Mouse (Mus musculus) liver, adult (tissue): ENCODE results near the gene Casz1.

Experiments used
- GATA4 ChIP-seq: IDR thresholded peaks from 2 replicates; pipeline ENCODE4 v1.6.1; 2014; ENCODE audit warnings: mild to moderate bottlenecking, low read length; ENCODE audit not compliant: insufficient replicate concordance

The Casz1 gene

GRCm38 (mm10) chr4:148853057-148853456 lies 48.8 kb downstream of the Casz1 start:
- no peak for TF ChIP-seq GATA4

DNA sequence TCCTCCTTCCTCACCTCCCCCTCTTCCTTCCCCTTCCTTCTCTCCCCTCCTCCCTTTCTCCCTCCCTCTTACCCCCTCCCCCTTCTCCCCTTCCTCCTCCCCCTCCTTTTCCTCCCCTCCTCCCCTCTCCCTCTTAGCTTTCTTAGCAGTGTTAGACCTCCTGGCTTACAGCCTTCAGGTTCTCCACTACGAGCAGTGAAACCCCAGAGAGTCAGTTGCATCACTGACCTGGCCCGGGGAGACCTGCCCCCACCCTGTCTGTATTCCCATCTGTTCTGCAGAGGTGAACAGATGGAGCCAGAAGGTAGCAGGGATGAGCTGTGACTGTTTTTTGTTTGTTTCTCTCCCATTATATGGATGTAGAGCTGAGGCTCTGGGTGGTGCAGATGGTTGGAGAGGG lies 49.9 kb downstream of the Casz1 start:
- no peak for TF ChIP-seq GATA4

- no peak for TF ChIP-seq GATA4
Measured at GRCm38 (mm10) chr4:148855527-148855926, 51.3 kb downstream of the Casz1 start.

GRCm38 (mm10) chr4:148856216-148856615 lies 52.0 kb downstream of the Casz1 start:
- TF ChIP-seq GATA4, result no peak

GRCm38 (mm10) chr4:148857398-148858084 lies 53.3 kb downstream of the Casz1 start:
- TF ChIP-seq GATA4, result no peak

DNA sequence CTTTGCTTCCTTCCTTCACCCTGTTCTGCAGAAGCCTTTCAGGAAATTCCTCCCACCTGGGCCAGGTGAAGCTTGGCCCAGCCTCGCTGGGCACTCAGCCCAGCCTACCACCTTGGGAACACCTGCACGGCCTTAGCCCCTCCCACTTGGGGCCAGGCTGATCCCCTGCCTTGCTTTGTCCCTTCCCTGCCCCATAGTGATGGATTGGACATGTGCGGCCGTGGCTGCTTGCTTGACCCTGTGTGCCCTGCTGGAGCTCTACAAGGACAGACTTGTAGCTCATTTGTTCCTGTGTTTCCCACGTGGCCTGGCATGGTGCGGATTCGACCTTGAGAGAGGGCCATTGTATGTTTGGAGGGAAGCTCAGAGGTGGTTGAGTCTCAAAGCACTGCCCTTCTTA lies 54.0 kb downstream of the Casz1 start:
- no peak for TF ChIP-seq GATA4

- TF ChIP-seq GATA4, result no peak
Measured at GRCm38 (mm10) chr4:148859415-148859814, 55.2 kb downstream of the Casz1 start.

DNA sequence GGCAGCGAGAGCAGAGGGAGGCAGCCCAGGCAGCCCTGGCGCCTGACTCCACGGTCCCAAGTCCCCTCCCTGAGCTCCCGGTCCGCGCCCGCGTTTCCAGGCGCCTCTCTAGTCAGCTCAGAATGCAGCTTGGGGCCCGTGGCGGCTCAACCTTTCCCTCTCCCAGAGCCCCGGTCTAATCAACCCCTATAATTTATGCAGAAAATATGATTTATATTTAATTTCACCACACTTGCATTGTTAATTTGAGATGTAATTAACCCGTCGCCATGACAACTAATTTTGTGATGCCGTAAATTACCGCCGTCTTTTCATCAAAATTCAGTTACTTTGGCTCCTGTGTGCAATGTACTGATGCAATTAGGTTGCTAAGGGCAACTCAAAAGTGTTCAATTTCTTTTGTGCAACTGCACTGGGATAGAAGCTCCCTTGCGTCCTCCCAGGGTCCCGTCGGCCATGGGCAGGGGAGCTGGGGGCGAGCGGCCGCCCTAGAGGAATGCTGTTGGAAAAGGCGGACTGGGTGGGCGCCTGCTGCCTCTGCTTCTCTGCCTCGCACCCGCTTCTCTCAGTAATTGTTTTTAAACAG lies 55.8 kb downstream of the Casz1 start:
- no peak for TF ChIP-seq GATA4

DNA sequence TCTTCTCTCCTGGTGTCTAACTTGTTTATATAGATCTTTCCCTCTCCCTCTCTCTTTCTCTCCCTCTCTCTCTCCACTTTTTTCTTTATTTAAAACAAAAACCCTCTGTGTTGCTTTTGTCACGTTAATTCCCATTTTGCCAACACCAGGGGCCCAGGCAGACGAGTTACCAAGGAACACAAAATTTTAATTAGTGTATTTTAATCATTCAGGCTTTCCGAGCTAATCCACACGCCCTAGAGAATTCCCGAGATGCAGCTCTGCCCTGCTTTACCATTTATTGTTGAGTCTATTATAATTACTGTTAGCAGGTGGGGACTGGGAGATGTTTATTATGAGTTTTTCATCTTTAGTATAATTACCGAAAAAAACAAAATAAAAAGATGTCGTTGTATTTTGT lies 56.4 kb downstream of the Casz1 start:
- no peak for TF ChIP-seq GATA4

DNA sequence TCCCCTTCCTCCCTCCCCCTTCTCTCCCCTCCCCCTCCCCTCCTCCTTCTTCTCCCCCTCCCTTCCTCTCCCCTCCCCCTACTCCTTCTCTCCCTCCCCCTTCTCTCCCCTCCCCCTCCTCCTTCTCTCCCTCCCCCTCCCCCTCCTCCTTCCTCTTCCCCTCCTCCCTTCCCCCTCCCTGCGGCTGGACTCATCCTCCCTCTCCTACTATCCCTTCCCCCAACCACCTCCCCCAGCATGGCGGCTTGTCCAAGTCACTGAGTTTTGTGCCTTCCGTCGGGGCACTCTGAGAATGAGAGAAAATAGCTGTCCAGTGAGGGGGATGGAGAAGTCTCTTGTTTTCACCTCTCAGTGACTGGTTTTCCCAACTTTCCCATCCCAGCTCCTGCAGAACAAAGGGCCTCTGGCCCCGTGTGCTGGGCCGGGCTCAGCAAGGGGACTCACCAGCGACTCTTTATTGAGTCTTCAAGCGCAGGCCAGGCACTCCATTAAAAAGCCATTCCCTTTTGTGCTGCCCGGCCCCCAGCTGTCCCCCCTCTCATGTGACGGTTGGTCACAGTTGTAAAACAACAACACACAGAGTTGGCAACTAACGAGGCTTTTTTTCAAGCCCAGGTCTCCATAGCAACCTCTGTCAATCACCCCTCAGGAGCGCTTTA lies 62.7 kb downstream of the Casz1 start:
- TF ChIP-seq GATA4, result no peak

- TF ChIP-seq GATA4, result no peak
Measured at GRCm38 (mm10) chr4:148867721-148868397, 63.6 kb downstream of the Casz1 start.

GRCm38 (mm10) chr4:148869566-148869965 lies 65.3 kb downstream of the Casz1 start:
- no peak for TF ChIP-seq GATA4

GRCm38 (mm10) chr4:148870496-148870895 lies 66.3 kb downstream of the Casz1 start:
- no peak for TF ChIP-seq GATA4

- TF ChIP-seq GATA4, result no peak
Measured at GRCm38 (mm10) chr4:148871751-148872334, 67.6 kb downstream of the Casz1 start.

GRCm38 (mm10) chr4:148872372-148872771 lies 68.1 kb downstream of the Casz1 start:
- TF ChIP-seq GATA4, result no peak

DNA sequence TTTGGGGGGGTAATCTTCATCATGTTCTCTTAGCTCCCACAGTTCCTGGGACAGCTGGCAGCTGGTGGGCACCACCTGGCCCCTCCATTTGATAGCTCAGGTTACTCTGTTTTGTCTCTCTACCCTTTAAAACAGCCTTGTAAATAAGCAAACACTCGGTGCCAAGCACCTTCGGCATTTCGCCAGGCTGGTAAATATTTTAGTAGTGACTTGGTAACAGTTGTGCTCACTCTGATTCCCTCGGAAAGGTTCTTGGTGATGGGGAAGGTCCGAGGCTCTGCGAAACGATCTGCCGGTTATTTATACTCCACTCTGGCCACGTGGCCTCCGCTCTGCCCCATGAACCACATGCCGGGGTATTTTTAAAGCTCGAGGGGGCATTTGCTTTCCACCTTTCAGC lies 68.6 kb downstream of the Casz1 start:
- no peak for TF ChIP-seq GATA4

GRCm38 (mm10) chr4:148876166-148876565 lies 71.9 kb downstream of the Casz1 start:
- no peak for TF ChIP-seq GATA4
